Mouse (Mus musculus): Measurements from ENCODE around the gene Cacna1a. TPM values are rescaled to one million over a fixed set of nuclear protein-coding genes. Genes with fewer than 3 reads are reported as not detected.

The Cacna1a gene
- total and polyA plus RNA-seq, 3 experiments, result 3.2 to 5.1 TPM; not detected in 1

- no peak for TF ChIP-seq TAL1 (IDR thresholded peaks at IDR 0.05; ENCODE audit: low read length)
- H3K79me2 ChIP-seq (ENCODE audit: control insufficient read depth, insufficient read depth, low read length, poor library complexity), result no peaks in the 10 kb centered on the region
- H3K9me3 ChIP-seq (replicated peaks; ENCODE audit: insufficient read depth, low read length), result no peaks in the 10 kb centered on the region
- no peak overlapping the region for H3K4me3 ChIP-seq (ENCODE audit: control insufficient read depth in 1 of 2, insufficient read depth in 1 of 2, low read depth in 2 of 2, low read length in 2 of 2)
- H3K36me3 ChIP-seq (ENCODE audit: control insufficient read depth in 1 of 2, insufficient read depth in 2 of 2, low read length in 2 of 2), result no peaks in the 10 kb centered on the region
- DNase-seq (ENCODE audit: low read depth, low spot score), result peak; percentile 7
- H3K9ac ChIP-seq (ENCODE audit: control insufficient read depth, low read depth, low read length, poor library complexity, severe bottlenecking), result no peak overlapping the region
- H3K27me3 ChIP-seq (ENCODE audit: control insufficient read depth in 1 of 2, insufficient read depth in 2 of 2, low read length in 2 of 2), result no peaks in the 10 kb centered on the region; a peak in 1 of 4 replicates
- no peak overlapping the region for H3K27ac ChIP-seq (ENCODE audit: control insufficient read depth, low read depth, low read length)
- H3K4me1 ChIP-seq (ENCODE audit: control insufficient read depth in 1 of 2, insufficient read depth in 2 of 2, low read length in 2 of 2), result peaks cover 0 to 6% of the 10 kb centered on the region in 2 experiments; a peak in 2 of 4 replicates
Observed at GRCm38 (mm10) chr8:84501671-84502308, 113.5 kb downstream of the Cacna1a start.

GRCm38 (mm10) chr8:84502638-84503037 lies 114.4 kb downstream of the Cacna1a start:
- Histone ChIP-seq H3K4me1 (ENCODE audit: control insufficient read depth in 1 of 2, insufficient read depth in 2 of 2, low read length in 2 of 2) (peaks cover 0 to 6% of the 10 kb centered on the region in 2 experiments; a peak in 2 of 4 replicates), H3K27ac (ENCODE audit: control insufficient read depth, low read depth, low read length) (no peak overlapping the region), H3K9ac (ENCODE audit: control insufficient read depth, low read depth, low read length, poor library complexity, severe bottlenecking) (no peak overlapping the region), H3K4me3 (ENCODE audit: control insufficient read depth in 1 of 2, insufficient read depth in 1 of 2, low read depth in 2 of 2, low read length in 2 of 2) (no peak overlapping the region), H3K79me2 (ENCODE audit: control insufficient read depth, insufficient read depth, low read length, poor library complexity) (no peaks in the 10 kb centered on the region), H3K36me3 (ENCODE audit: control insufficient read depth in 1 of 2, insufficient read depth in 2 of 2, low read length in 2 of 2) (no peaks in the 10 kb centered on the region), H3K27me3 (ENCODE audit: control insufficient read depth in 1 of 2, insufficient read depth in 2 of 2, low read length in 2 of 2) (no peaks in the 10 kb centered on the region; a peak in 1 of 4 replicates), H3K9me3 (replicated peaks; ENCODE audit: insufficient read depth, low read length) (no peaks in the 10 kb centered on the region)
- TF ChIP-seq USF2 (IDR thresholded peaks at IDR 0.05; ENCODE audit: borderline replicate concordance in 1 of 2, insufficient read depth in 1 of 2, low read depth in 1 of 2, low read length in 2 of 2) (no peak), TBP (IDR thresholded peaks at IDR 0.05; ENCODE audit: low read depth, low read length) (no peak), NELFE (IDR thresholded peaks at IDR 0.05; ENCODE audit: low read depth, low read length) (no peak), USF1 (IDR thresholded peaks at IDR 0.05; ENCODE audit: low read depth, low read length) (no peak), CTCF (IDR thresholded peaks at IDR 0.05 in 2 of 3, conservative IDR thresholded peaks at IDR 0.05 in 1 of 3; ENCODE audit: control insufficient read depth in 1 of 3, insufficient read depth in 1 of 3, low read depth in 2 of 3, low read length in 3 of 3, poor library complexity in 1 of 3, severe bottlenecking in 1 of 3) (no peak), JUND (IDR thresholded peaks at IDR 0.05; ENCODE audit: low read depth, low read length) (no peak), UBTF (IDR thresholded peaks at IDR 0.05; ENCODE audit: borderline replicate concordance, insufficient read depth, low read depth, low read length) (no peak), BHLHE40 (IDR thresholded peaks at IDR 0.05; ENCODE audit: borderline replicate concordance, low read depth, low read length) (no peak), POLR2AphosphoS5 (IDR thresholded peaks at IDR 0.05; ENCODE audit: borderline replicate concordance, low read depth, low read length) (no peak)
- DNase-seq (ENCODE audit: low read depth, low spot score), result no peak

GRCm38 (mm10) chr8:84507220-84507619 lies 119.0 kb downstream of the Cacna1a start:
- TF ChIP-seq USF1 (IDR thresholded peaks at IDR 0.05; ENCODE audit: low read depth, low read length) (no peak), EP300 (IDR thresholded peaks at IDR 0.05; ENCODE audit: low read depth in 1 of 2, low read length in 2 of 2) (no peak), MAFK (IDR thresholded peaks at IDR 0.05; ENCODE audit: borderline replicate concordance, low read depth, low read length) (no peak), GABPA (IDR thresholded peaks at IDR 0.05; ENCODE audit: low read depth, low read length) (no peak), BHLHE40 (IDR thresholded peaks at IDR 0.05; ENCODE audit: borderline replicate concordance, low read depth, low read length) (no peak), MXI1 (IDR thresholded peaks at IDR 0.05; ENCODE audit: low read depth, low read length) (no peak), UBTF (IDR thresholded peaks at IDR 0.05; ENCODE audit: borderline replicate concordance, insufficient read depth, low read depth, low read length) (no peak), CHD2 (IDR thresholded peaks at IDR 0.05; ENCODE audit: low read length) (no peak), MAZ (IDR thresholded peaks at IDR 0.05; ENCODE audit: low read depth, low read length) (no peak), KAT2A (conservative IDR thresholded peaks at IDR 0.05; ENCODE audit: low read depth, low read length) (no peak), ETS1 (IDR thresholded peaks at IDR 0.05; ENCODE audit: low read depth, low read length) (no peak), POLR2AphosphoS5 (IDR thresholded peaks at IDR 0.05; ENCODE audit: borderline replicate concordance, low read depth, low read length) (no peak), RCOR1 (IDR thresholded peaks at IDR 0.05; ENCODE audit: low read depth, low read length) (no peak), SMC3 (IDR thresholded peaks at IDR 0.05; ENCODE audit: low read depth, low read length) (no peak), SIN3A (IDR thresholded peaks at IDR 0.05; ENCODE audit: low read length) (no peak)
- Histone ChIP-seq H3K36me3 (ENCODE audit: control insufficient read depth in 1 of 2, insufficient read depth in 2 of 2, low read length in 2 of 2) (no peaks in the 10 kb centered on the region), H3K9me3 (replicated peaks; ENCODE audit: insufficient read depth, low read length) (no peaks in the 10 kb centered on the region), H3K79me2 (ENCODE audit: control insufficient read depth, insufficient read depth, low read length, poor library complexity) (no peaks in the 10 kb centered on the region), H3K4me1 (ENCODE audit: control insufficient read depth in 1 of 2, insufficient read depth in 2 of 2, low read length in 2 of 2) (no peaks in the 10 kb centered on the region), H3K27ac (ENCODE audit: control insufficient read depth, low read depth, low read length) (no peak overlapping the region), H3K9ac (ENCODE audit: control insufficient read depth, low read depth, low read length, poor library complexity, severe bottlenecking) (no peak overlapping the region), H3K4me3 (ENCODE audit: control insufficient read depth in 1 of 2, insufficient read depth in 1 of 2, low read depth in 2 of 2, low read length in 2 of 2) (no peak overlapping the region), H3K27me3 (ENCODE audit: control insufficient read depth in 1 of 2, insufficient read depth in 2 of 2, low read length in 2 of 2) (peaks cover 0 to 2% of the 10 kb centered on the region in 2 experiments; a peak in 2 of 4 replicates)
- DNase-seq (ENCODE audit: low read depth, low spot score), result no peak

Data from MEL (cell line).